Mouse (Mus musculus) neural tube, embryonic 14.5 days (tissue): ENCODE results near the gene Ccdc117. TPM values are rescaled to one million over a fixed set of nuclear protein-coding genes. Genes with fewer than 3 reads are reported as not detected.

Source experiments
- ATAC-seq: fragments of 200-750 bp; cut with Nextera tagmentation; 2 replicates; pipeline ENCODE4 v1.8.0; 2017; ENCODE audit warnings: low read depth, mild to moderate bottlenecking, moderate TSS enrichment, moderate library complexity
- H3K27ac ChIP-seq: fragments of 300-500 bp; sonication (generic); 2 replicates; pipeline ENCODE4 v1.5.1; 2014; ENCODE audit warnings: low read depth, mild to moderate bottlenecking, control low read depth, low read length, moderate library complexity, mixed read lengths
- H3K27me3 ChIP-seq: fragments of 300-500 bp; sonication (generic); 2 replicates; pipeline ENCODE4 v1.6.1; 2014; ENCODE audit warnings: low read length; ENCODE audit not compliant: control insufficient read depth, insufficient read depth
- H3K36me3 ChIP-seq: fragments of 300-500 bp; sonication (generic); 2 replicates; pipeline ENCODE4 v1.6.1; 2014; ENCODE audit warnings: low read length, mixed read lengths; ENCODE audit not compliant: control insufficient read depth, insufficient read depth
- H3K4me1 ChIP-seq: fragments of 300-500 bp; sonication (generic); 2 replicates; pipeline ENCODE4 v1.6.1; 2014; ENCODE audit warnings: low read length; ENCODE audit not compliant: control insufficient read depth, insufficient read depth
- H3K4me2 ChIP-seq: fragments of 300-500 bp; sonication (generic); 2 replicates; pipeline ENCODE4 v1.6.1; 2014; ENCODE audit warnings: mild to moderate bottlenecking, low read depth, low read length, control low read depth
- H3K4me3 ChIP-seq: fragments of 300-500 bp; sonication (generic); 2 replicates; pipeline ENCODE4 v1.5.1; 2014; ENCODE audit warnings: low read depth, low read length, control low read depth, mixed read lengths
- H3K9ac ChIP-seq: fragments of 300-500 bp; sonication (generic); replicated peaks from 2 replicates; pipeline ENCODE4 v1.6.1; 2014; ENCODE audit warnings: low read depth, mild to moderate bottlenecking, control low read depth, low read length, mixed read lengths
- H3K9me3 ChIP-seq: fragments of 300-500 bp; sonication (generic); 2 replicates; pipeline ENCODE4 v1.6.1; 2016; ENCODE audit warnings: low read length; ENCODE audit not compliant: control insufficient read depth
- WGBS: fragments of 180-500 bp; shearing (Covaris S2); extraction: QIAGEN DNeasy Blood & Tissue Kit; methylation state at CpG from one replicate; pipeline ENCODE4 v1.1.7; 2014; 5-methylcytosine and 5-hydroxymethylcytosine counted together
- polyA plus RNA-seq: library from polyadenylated mRNA; unstranded; fragments of >200 nt; fragmentation: Nextera tagmentation; extraction: Ambion mirVana; gene quantifications from 2 replicates; pipeline ENCODE4 v1.2.1, GENCODE M21; 2014

Ccdc117 gene
- polyA plus RNA-seq = 10.4 and 14.1 TPM in 2 replicates

DNA sequence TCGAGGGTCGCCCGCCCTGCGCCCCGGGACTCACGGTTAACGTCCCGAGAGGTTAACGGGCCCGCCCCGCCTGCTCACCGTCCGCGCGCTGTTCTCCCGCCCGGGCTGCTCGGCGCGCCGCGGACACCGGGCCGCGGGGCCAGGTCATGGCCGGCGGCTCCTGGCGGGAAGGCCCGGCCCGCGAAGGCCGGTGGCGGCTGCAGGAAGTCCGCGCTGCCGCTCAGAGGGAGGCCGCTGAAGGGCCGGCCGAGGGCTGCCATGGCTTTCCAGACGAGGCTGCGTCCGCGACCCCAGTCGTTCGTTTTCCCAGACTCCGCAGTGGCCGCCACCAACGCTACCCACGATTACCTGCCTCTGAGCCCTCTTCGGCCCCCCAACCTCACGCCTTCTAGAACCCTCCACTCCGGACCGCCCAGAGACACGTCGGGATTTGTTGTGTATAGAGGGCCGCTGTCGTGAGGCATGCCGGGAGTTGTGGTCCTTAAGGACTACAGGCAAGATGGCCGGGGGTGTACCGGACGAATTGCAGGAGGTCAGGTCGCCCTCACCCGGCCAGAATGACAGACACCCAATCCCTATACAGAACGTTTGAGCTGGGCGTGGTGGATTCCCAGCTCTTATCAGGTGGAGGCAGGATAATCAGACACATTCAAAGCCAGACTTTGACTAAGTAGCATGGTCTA, at the start of gene Ccdc117:
Ccdc117 (minus strand) TSS at position 389 of the 683 bp plus-strand sequence.
- Histone ChIP-seq H3K27me3 (no peaks in the 10 kb centered on the region), H3K36me3 (peaks cover 6% of the 10 kb centered on the region), H3K27ac (peak within 1 kb of the TSS; percentile 65; the same call in 1 of the 2 replicates), H3K4me1 (peaks cover 9% of the 10 kb centered on the region; the same call in 1 of the 2 replicates), H3K9ac (peak within 1 kb of the TSS; percentile 82), H3K4me2 (peak within 1 kb of the TSS; percentile 80), H3K4me3 (peak within 1 kb of the TSS; percentile 93), H3K9me3 (no peaks in the 10 kb centered on the region)
- ATAC-seq = peak; percentile 99
- under 1% methylated on average over 60 of the region's 65 CpGs for WGBS

DNA sequence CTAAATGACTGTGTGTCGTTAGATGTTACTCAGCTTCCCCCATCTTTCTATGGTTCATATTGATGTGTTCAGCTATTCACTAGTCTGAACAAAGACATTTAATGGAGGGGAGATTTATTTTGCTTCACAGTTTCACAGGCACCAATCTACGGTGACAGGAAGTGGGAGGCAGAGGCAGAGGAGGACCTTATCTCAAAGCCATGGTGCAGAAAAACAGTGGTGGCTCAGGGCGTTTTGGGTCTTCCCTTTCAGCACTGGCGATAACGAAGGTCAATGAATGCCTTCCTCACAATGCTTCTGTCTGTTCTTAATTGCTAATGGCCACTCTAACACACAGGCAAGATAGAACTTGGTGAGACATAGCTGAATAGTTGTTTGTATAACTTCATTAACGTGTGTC, 33.1 kb upstream of the Ccdc117 start:
- Histone ChIP-seq H3K4me2 (no peak overlapping the region), H3K4me1 (no peaks in the 10 kb centered on the region), H3K9ac (no peak overlapping the region), H3K36me3 (no peaks in the 10 kb centered on the region), H3K27me3 (no peaks in the 10 kb centered on the region), H3K9me3 (no peaks in the 10 kb centered on the region), H3K4me3 (no peak overlapping the region), H3K27ac (no peak overlapping the region)
- no peak for ATAC-seq
- WGBS = 78% methylated on average over 6 of the region's 6 CpGs

GRCm38 (mm10) chr11:5573821-5574220, 31.8 kb upstream of the Ccdc117 start:
- WGBS = 79% methylated on average over 2 of the region's 2 CpGs
- no peak overlapping the region for H3K9ac ChIP-seq
- ATAC-seq = no peak

GRCm38 (mm10) chr11:5571856-5572255, 29.9 kb upstream of the Ccdc117 start:
- H3K4me3 ChIP-seq = no peak overlapping the region
- no peaks in the 10 kb centered on the region for H3K9me3 ChIP-seq
- no peaks in the 10 kb centered on the region for H3K36me3 ChIP-seq
- H3K4me1 ChIP-seq = no peaks in the 10 kb centered on the region
- no peak for ATAC-seq
- no peak overlapping the region for H3K9ac ChIP-seq
- H3K27me3 ChIP-seq = no peaks in the 10 kb centered on the region
- no peak overlapping the region for H3K27ac ChIP-seq
- H3K4me2 ChIP-seq = no peak overlapping the region
- WGBS = 91% methylated on average over 4 of the region's 4 CpGs

More at GRCm38 (mm10) chr11:5573821-5574220, 31.8 kb upstream of the Ccdc117 start:
- no peaks in the 10 kb centered on the region for H3K36me3 ChIP-seq
- H3K4me3 ChIP-seq = no peak overlapping the region
- H3K27me3 ChIP-seq = no peaks in the 10 kb centered on the region
- no peak overlapping the region for H3K27ac ChIP-seq
- H3K4me2 ChIP-seq = no peak overlapping the region
- H3K4me1 ChIP-seq = no peaks in the 10 kb centered on the region
- no peaks in the 10 kb centered on the region for H3K9me3 ChIP-seq

GRCm38 (mm10) chr11:5569474-5569873, 27.5 kb upstream of the Ccdc117 start, which contains the start of gene Ankrd36:
TSS of gene Ankrd36 (plus strand) at chr11:5569684.
- H3K9ac ChIP-seq = no peak within 1 kb of the TSS
- no peak within 1 kb of the TSS for H3K27ac ChIP-seq
- no peaks in the 10 kb centered on the region for H3K36me3 ChIP-seq
- H3K4me3 ChIP-seq = no peak within 1 kb of the TSS
- no peak within 1 kb of the TSS for H3K4me2 ChIP-seq
- WGBS = 73% methylated on average over 12 of the region's 12 CpGs
- no peak for ATAC-seq
- no peaks in the 10 kb centered on the region for H3K27me3 ChIP-seq
- no peaks in the 10 kb centered on the region for H3K4me1 ChIP-seq
- H3K9me3 ChIP-seq = no peaks in the 10 kb centered on the region

GRCm38 (mm10) chr11:5568082-5568481, 26.1 kb upstream of the Ccdc117 start:
- ATAC-seq = no peak
- 96% methylated on average over 5 of the region's 5 CpGs for WGBS
- Histone ChIP-seq H3K4me1 (no peaks in the 10 kb centered on the region), H3K9ac (no peak overlapping the region), H3K36me3 (no peaks in the 10 kb centered on the region), H3K4me3 (no peak overlapping the region), H3K9me3 (no peaks in the 10 kb centered on the region), H3K27me3 (no peaks in the 10 kb centered on the region), H3K27ac (no peak overlapping the region), H3K4me2 (no peak overlapping the region)

- 97% methylated on average over 6 of the region's 6 CpGs for WGBS
- H3K9me3 ChIP-seq = no peaks in the 10 kb centered on the region
- no peak overlapping the region for H3K27ac ChIP-seq
- no peak overlapping the region for H3K4me2 ChIP-seq
- no peak for ATAC-seq
- no peak overlapping the region for H3K9ac ChIP-seq
- H3K36me3 ChIP-seq = no peaks in the 10 kb centered on the region
- H3K4me1 ChIP-seq = no peaks in the 10 kb centered on the region
- H3K4me3 ChIP-seq = no peak overlapping the region
- H3K27me3 ChIP-seq = no peaks in the 10 kb centered on the region
Observed at GRCm38 (mm10) chr11:5567654-5568053, 25.7 kb upstream of the Ccdc117 start.

DNA sequence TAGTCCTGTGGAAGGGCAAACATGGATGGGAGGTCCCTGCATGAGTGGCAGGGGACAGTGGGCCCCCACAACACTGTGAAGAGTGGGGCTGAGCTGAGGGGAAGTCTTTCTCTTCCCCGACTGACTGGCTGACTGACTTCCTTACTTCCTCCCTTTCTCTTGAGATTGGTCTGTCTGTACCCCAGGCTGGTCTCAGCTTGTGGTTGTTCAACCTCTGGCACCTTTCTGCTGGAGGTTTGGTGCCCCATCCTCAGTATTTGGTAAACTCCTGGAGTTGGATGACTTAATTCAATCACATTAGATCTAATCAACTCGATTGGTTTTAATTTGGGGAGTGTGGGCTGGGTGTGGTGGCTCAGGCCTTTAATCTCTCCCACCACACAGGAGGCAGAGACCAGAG, 24.5 kb upstream of the Ccdc117 start:
- Histone ChIP-seq H3K27me3 (no peaks in the 10 kb centered on the region), H3K9me3 (no peaks in the 10 kb centered on the region), H3K9ac (no peak overlapping the region), H3K36me3 (no peaks in the 10 kb centered on the region), H3K4me1 (no peaks in the 10 kb centered on the region), H3K27ac (no peak overlapping the region), H3K4me2 (no peak overlapping the region), H3K4me3 (no peak overlapping the region)
- ATAC-seq = no peak
- 69% methylated on average over 2 of the region's 2 CpGs for WGBS

- 82% methylated on average over 3 of the region's 3 CpGs for WGBS
- no peak for ATAC-seq
- H3K36me3 ChIP-seq = no peaks in the 10 kb centered on the region
Observed at GRCm38 (mm10) chr11:5565596-5565995, 23.6 kb upstream of the Ccdc117 start.

More at GRCm38 (mm10) chr11:5565596-5565995, 23.6 kb upstream of the Ccdc117 start:
- Histone ChIP-seq H3K9ac (no peak overlapping the region), H3K4me2 (no peak overlapping the region), H3K27me3 (no peaks in the 10 kb centered on the region), H3K9me3 (no peaks in the 10 kb centered on the region), H3K4me1 (no peaks in the 10 kb centered on the region), H3K27ac (no peak overlapping the region), H3K4me3 (no peak overlapping the region)
